Mouse (Mus musculus) midbrain, embryonic 12.5 days (tissue): Measurements from ENCODE around the gene Cpn2. TPM values are rescaled to one million over a fixed set of nuclear protein-coding genes. Genes with fewer than 3 reads are reported as not detected.

Experiments used
- polyA plus RNA-seq: library from polyadenylated mRNA; unstranded; fragments of >200 nt; fragmentation: Nextera tagmentation; extraction: Ambion mirVana; gene quantifications from 2 replicates; pipeline ENCODE4 v1.2.1, GENCODE M21; 2016

Gene Cpn2
- polyA plus RNA-seq, 1 experiment from 2014 or later: not detected

Other genes starting within 250 kb of the Cpn2 start
- gene Hes1, start 203.1 kb downstream of the Cpn2 start, polyA plus RNA-seq: 30.5 and 37.9 TPM in 2 replicates
- gene Lrrc15, start 15.8 kb upstream of the Cpn2 start, polyA plus RNA-seq: 0.71 and 1.0 TPM in 2 replicates
- gene Gp5, start 43.3 kb upstream of the Cpn2 start, polyA plus RNA-seq: 1.6 and 1.9 TPM in 2 replicates
- gene Atp13a3, start 138.5 kb upstream of the Cpn2 start, polyA plus RNA-seq: 11.4 and 14.8 TPM in 2 replicates